Mouse (Mus musculus) liver, embryonic 12.5 days (tissue): Measurements from ENCODE around the gene Snx9. TPM values are rescaled to one million over a fixed set of nuclear protein-coding genes. Genes with fewer than 3 reads are reported as not detected.

Source experiments
- ATAC-seq: fragments of 200-750 bp; cut with Nextera tagmentation; 2 replicates; pipeline ENCODE4 v1.8.0; 2017; ENCODE audit warnings: moderate number of reproducible peaks, mild to moderate bottlenecking, moderate library complexity
- H3K27ac ChIP-seq: fragments of 300-500 bp; sonication (generic); 2 replicates; pipeline ENCODE4 v1.5.1; 2016; ENCODE audit warnings: mild to moderate bottlenecking
- H3K27me3 ChIP-seq: fragments of 300-500 bp; sonication (generic); replicated peaks from 2 replicates; pipeline ENCODE4 v1.6.1; 2016; ENCODE audit warnings: mild to moderate bottlenecking, moderate library complexity
- H3K36me3 ChIP-seq: fragments of 300-500 bp; sonication (generic); 2 replicates; pipeline ENCODE4 v1.6.1; 2016; ENCODE audit warnings: mild to moderate bottlenecking, moderate library complexity
- H3K4me1 ChIP-seq: fragments of 300-500 bp; sonication (generic); 2 replicates; pipeline ENCODE4 v1.6.1; 2016
- H3K4me2 ChIP-seq: fragments of 300-500 bp; sonication (generic); 2 replicates; pipeline ENCODE4 v1.6.1; 2016; ENCODE audit warnings: mild to moderate bottlenecking, moderate library complexity
- H3K4me3 ChIP-seq: fragments of 300-500 bp; sonication (generic); 2 replicates; pipeline ENCODE4 v1.5.1; 2016; ENCODE audit warnings: mild to moderate bottlenecking, moderate library complexity
- H3K9ac ChIP-seq: fragments of 300-500 bp; sonication (generic); 2 replicates; pipeline ENCODE4 v1.6.1; 2016; ENCODE audit warnings: mild to moderate bottlenecking, moderate library complexity
- H3K9me3 ChIP-seq: fragments of 300-500 bp; sonication (generic); replicated peaks from 2 replicates; pipeline ENCODE4 v1.6.1; 2016; ENCODE audit warnings: mild to moderate bottlenecking, moderate library complexity
- WGBS: fragments of 180-500 bp; shearing (Covaris S2); methylation state at CpG from one replicate; pipeline ENCODE4 v1.1.7; 2016; ENCODE audit not compliant: insufficient replicate concordance; 5-methylcytosine and 5-hydroxymethylcytosine counted together
- polyA plus RNA-seq: library from polyadenylated mRNA; unstranded; fragments of >200 nt; fragmentation: Nextera tagmentation; extraction: Ambion mirVana; gene quantifications from 2 replicates; pipeline ENCODE4 v1.2.1, GENCODE M21; 2016

Gene Snx9
- polyA plus RNA-seq, 1 experiment from 2014 or later: 22.7 TPM

GRCm38 (mm10) chr17:5978505-5979077 is 137.5 kb downstream of the Snx9 start:
- no peak overlapping the region for H3K4me3 ChIP-seq
- ATAC-seq: no peak
- 48% methylated on average over 10 of the region's 10 CpGs for WGBS
- no peak overlapping the region for H3K9ac ChIP-seq
- H3K9me3 ChIP-seq: no peaks in the 10 kb centered on the region
- peaks cover 37% of the 10 kb centered on the region for H3K4me1 ChIP-seq
- no peak overlapping the region for H3K27ac ChIP-seq
- peaks cover 47% of the 10 kb centered on the region for H3K27me3 ChIP-seq
- H3K36me3 ChIP-seq: no peaks in the 10 kb centered on the region
- no peak overlapping the region for H3K4me2 ChIP-seq

- no peak overlapping the region for H3K4me3 ChIP-seq
These were observed 139.7 kb downstream of the Snx9 start for GRCm38 (mm10) chr17:5980860-5981259.

More at GRCm38 (mm10) chr17:5980860-5981259, 139.7 kb downstream of the Snx9 start:
- Histone ChIP-seq H3K4me1 (peaks cover 28% of the 10 kb centered on the region), H3K9me3 (no peaks in the 10 kb centered on the region), H3K27me3 (peaks cover 39% of the 10 kb centered on the region), H3K4me2 (no peak overlapping the region), H3K36me3 (no peaks in the 10 kb centered on the region), H3K9ac (no peak overlapping the region), H3K27ac (no peak overlapping the region)
- ATAC-seq: no peak
- 37% methylated on average over 6 of the region's 6 CpGs for WGBS

Other genes starting within 250 kb of the Snx9 start
- gene Synj2, start 100.0 kb downstream of the Snx9 start, polyA plus RNA-seq: 1.6 and 1.8 TPM in 2 replicates
- gene Serac1, start 238.4 kb downstream of the Snx9 start, polyA plus RNA-seq: 2.2 TPM in 2 replicates
- gene Gtf2h5, start 238.5 kb downstream of the Snx9 start, polyA plus RNA-seq: 97.7 and 101 TPM in 2 replicates